Mouse (Mus musculus): ENCODE results near the gene Zfp511. TPM values are rescaled to one million over a fixed set of nuclear protein-coding genes. Genes with fewer than 3 reads are reported as not detected.

The Zfp511 gene
- polyA plus RNA-seq, 1 experiment from 2014 or later: 39.8 TPM

DNA sequence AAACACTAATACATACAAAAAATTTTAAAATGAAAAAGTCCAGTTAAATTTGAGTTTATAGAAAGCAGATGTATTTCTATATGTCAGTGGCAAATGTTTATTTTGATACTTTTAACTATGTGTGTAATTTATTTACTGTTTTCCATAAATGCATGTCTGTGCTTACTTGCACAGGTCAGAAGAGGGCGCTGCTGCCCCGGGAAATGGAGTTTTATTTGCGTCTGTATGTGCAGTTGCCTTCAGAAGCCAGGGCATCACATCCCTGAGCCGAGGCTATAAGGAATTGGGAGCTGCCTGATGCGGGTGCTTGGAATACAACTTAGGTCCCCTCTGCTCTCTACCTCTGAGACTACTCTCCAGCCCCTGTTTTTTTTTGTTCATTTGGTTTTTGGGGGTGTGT, 42.5 kb downstream of the Zfp511 start:
- no peak overlapping the region for H3K4me3 ChIP-seq (ENCODE audit: low read length)
- WGBS: 4% methylated on average over 5 of the region's 5 CpGs
- ATAC-seq (ENCODE audit: low read depth): no peak
- no peak overlapping the region for H3K27ac ChIP-seq (ENCODE audit: low read length)
- H3K4me1 ChIP-seq (replicated peaks; ENCODE audit: control insufficient read depth, insufficient read depth, low read length): no peaks in the 10 kb centered on the region; the same call in 1 of the 2 replicates
- H3K27me3 ChIP-seq (ENCODE audit: control insufficient read depth, insufficient read depth, low read depth, low read length): peaks cover 39% of the 10 kb centered on the region
- no peak overlapping the region for H3K9ac ChIP-seq (ENCODE audit: low read length)
- no peak overlapping the region for H3K4me2 ChIP-seq (ENCODE audit: low read depth, low read length)
- no peaks in the 10 kb centered on the region for H3K9me3 ChIP-seq (ENCODE audit: control insufficient read depth, low read length)
- no peaks in the 10 kb centered on the region for H3K36me3 ChIP-seq (ENCODE audit: control insufficient read depth, insufficient read depth, low read length)

DNA sequence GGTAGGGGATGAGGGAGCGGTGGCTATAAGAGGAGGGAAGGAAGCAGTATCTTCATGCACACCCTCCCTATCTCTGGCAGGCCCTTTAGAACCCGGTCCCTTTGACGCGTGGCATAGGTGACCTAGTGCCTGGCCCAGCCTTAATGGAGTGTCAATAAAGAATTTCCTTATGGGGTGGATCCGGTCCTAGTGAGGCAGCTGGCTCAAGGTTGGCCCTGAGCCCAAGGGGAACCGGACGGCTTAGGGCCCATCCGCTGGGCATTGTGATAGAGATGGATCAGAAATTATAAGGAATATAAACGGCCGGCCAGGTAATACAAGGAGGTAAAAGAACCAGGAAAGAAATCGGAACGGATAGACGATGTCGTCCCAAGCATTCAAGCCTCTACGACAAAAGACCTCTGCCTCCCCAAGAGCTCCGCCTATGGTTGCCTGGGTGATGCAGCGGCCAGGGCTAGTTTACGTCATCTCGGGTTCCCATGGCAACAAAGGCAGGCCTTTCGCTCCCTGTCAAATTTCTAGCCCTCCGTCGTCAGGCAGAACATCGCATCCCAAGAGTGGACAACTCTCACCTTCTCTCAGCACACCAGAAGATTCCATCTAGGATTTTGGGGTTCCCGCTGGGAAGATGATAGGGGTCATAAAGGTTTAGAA, 44.4 kb downstream of the Zfp511 start:
- WGBS: 3% methylated on average over 24 of the region's 24 CpGs
- H3K36me3 ChIP-seq (ENCODE audit: control insufficient read depth, insufficient read depth, low read length): no peaks in the 10 kb centered on the region
- no peaks in the 10 kb centered on the region for H3K9me3 ChIP-seq (ENCODE audit: control insufficient read depth, low read length)
- peaks cover 39% of the 10 kb centered on the region for H3K27me3 ChIP-seq (ENCODE audit: control insufficient read depth, insufficient read depth, low read depth, low read length)
- H3K9ac ChIP-seq (ENCODE audit: low read length): no peak overlapping the region
- H3K4me2 ChIP-seq (ENCODE audit: low read depth, low read length): peak overlapping the region; percentile 37
- no peak overlapping the region for H3K27ac ChIP-seq (ENCODE audit: low read length)
- peak; percentile 77 for ATAC-seq (ENCODE audit: low read depth)
- peak overlapping the region; percentile 17 for H3K4me3 ChIP-seq (ENCODE audit: low read length)
- H3K4me1 ChIP-seq (replicated peaks; ENCODE audit: control insufficient read depth, insufficient read depth, low read length): no peaks in the 10 kb centered on the region; the same call in 1 of the 2 replicates

DNA sequence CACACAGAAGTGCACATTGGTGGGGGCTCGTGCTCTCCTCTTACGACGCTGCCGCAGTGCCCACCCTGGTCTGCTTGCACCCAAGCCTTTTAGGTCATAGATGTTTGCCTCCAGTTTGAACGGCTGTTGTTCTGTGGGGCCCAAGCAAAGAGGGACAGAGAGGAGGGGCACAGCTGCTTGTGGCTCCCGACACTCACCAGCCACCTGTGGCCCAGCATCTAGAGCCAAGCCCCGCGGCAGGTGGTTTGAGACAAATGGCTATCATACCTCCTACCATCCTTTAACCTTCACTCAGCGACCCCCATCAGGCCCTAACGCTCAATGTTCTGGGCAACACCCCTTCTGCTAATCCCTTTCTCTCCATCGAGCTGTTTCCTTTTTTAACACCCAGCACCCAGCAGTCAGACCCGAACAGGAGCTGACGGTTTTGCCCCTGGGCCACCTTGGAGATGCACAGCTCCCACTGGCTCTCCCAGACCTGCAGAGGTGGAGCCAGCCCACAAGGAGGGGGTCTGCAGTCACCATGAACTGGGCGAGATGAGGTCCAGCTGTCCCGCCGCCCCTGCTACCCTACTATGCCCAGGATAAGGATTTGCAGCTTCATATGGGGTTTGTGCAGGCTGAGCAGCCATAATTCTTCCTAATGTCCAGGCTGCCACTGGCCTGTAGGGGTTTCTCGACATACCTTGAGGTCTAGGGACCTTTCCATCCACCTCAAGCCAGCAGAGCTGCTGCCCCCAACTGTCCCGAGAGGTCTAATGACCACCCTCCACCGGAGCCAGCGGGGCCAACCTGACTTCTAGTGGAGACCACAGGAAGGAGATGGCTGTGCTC, 45.4 kb downstream of the Zfp511 start:
- H3K9me3 ChIP-seq (ENCODE audit: control insufficient read depth, low read length): no peaks in the 10 kb centered on the region
- WGBS: 18% methylated on average over 20 of the region's 20 CpGs
- H3K4me1 ChIP-seq (replicated peaks; ENCODE audit: control insufficient read depth, insufficient read depth, low read length): no peaks in the 10 kb centered on the region; the same call in 1 of the 2 replicates
- H3K27ac ChIP-seq (ENCODE audit: low read length): no peak overlapping the region
- no peak overlapping the region for H3K9ac ChIP-seq (ENCODE audit: low read length)
- ATAC-seq (ENCODE audit: low read depth): no peak
- H3K36me3 ChIP-seq (ENCODE audit: control insufficient read depth, insufficient read depth, low read length): no peaks in the 10 kb centered on the region
- no peak overlapping the region for H3K4me3 ChIP-seq (ENCODE audit: low read length)
- no peak overlapping the region for H3K4me2 ChIP-seq (ENCODE audit: low read depth, low read length)
- peaks cover 39% of the 10 kb centered on the region for H3K27me3 ChIP-seq (ENCODE audit: control insufficient read depth, insufficient read depth, low read depth, low read length)

DNA sequence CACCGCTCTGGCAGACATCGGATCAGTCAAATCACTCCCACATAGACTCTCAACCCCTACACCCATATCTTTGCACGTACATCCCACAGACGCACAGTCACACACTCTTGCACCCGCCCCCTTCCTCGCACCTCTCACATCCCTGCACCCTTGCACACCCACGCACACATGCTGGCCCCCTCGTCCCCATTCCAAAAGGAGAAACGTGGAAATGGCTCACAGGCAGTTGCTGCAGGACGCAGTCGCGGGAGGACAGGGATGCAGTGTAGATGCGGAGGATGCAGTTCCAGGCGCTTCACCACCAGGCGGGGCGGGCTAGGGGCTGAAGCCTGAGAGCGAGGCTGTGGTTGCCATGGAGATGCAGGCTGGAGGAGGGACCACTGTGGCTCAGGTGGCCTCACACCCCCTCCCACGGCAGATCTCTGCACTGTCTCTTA, 46.1 kb downstream of the Zfp511 start, which contains the start of gene Caly:
Caly (minus strand) TSS at position 307 of the 437 bp plus-strand sequence.
- Histone ChIP-seq H3K36me3 (ENCODE audit: control insufficient read depth, insufficient read depth, low read length) (no peaks in the 10 kb centered on the region), H3K4me2 (ENCODE audit: low read depth, low read length) (no peak within 1 kb of the TSS), H3K27me3 (ENCODE audit: control insufficient read depth, insufficient read depth, low read depth, low read length) (peaks cover 39% of the 10 kb centered on the region), H3K9me3 (ENCODE audit: control insufficient read depth, low read length) (no peaks in the 10 kb centered on the region), H3K4me1 (replicated peaks; ENCODE audit: control insufficient read depth, insufficient read depth, low read length) (no peaks in the 10 kb centered on the region; the same call in 1 of the 2 replicates), H3K27ac (ENCODE audit: low read length) (no peak within 1 kb of the TSS), H3K9ac (ENCODE audit: low read length) (no peak within 1 kb of the TSS), H3K4me3 (ENCODE audit: low read length) (no peak within 1 kb of the TSS)
- ATAC-seq (ENCODE audit: low read depth): no peak
- WGBS: 4% methylated on average over 18 of the region's 18 CpGs

Small RNA genes within 50 kb of the gene (microRNA-seq; reads per million reads assigned to microRNA genes)
- not detected for gene Mir7062

Other genes starting within 250 kb of the Zfp511 start
- gene Adgra1, start 202.2 kb upstream of the Zfp511 start, polyA plus RNA-seq (2015; fragmentation: Nextera tagmentation; extraction: Ambion mirVana): 0.70 TPM in 1 of 2 replicates, not detected in the other
- gene Kndc1, start 141.7 kb upstream of the Zfp511 start, polyA plus RNA-seq (2015; fragmentation: Nextera tagmentation; extraction: Ambion mirVana): 1.1 and 1.8 TPM in 2 replicates
- gene Utf1, start 92.6 kb upstream of the Zfp511 start, polyA plus RNA-seq (2015; fragmentation: Nextera tagmentation; extraction: Ambion mirVana): 0.13 and 0.63 TPM in 2 replicates
- 4.1 and 6.2 TPM in 2 replicates for gene 6430531B16Rik, start 57.6 kb upstream of the Zfp511 start, polyA plus RNA-seq (2015; fragmentation: Nextera tagmentation; extraction: Ambion mirVana)
- 1.9 and 3.1 TPM in 2 replicates for gene Adam8, start 43.8 kb upstream of the Zfp511 start, polyA plus RNA-seq (2015; fragmentation: Nextera tagmentation; extraction: Ambion mirVana)
- 50.5 and 50.6 TPM in 2 replicates for gene Tubgcp2, start 278 bp downstream of the Zfp511 start, polyA plus RNA-seq (2015; fragmentation: Nextera tagmentation; extraction: Ambion mirVana)
- gene Msx3, start 12.7 kb downstream of the Zfp511 start, polyA plus RNA-seq (2015; fragmentation: Nextera tagmentation; extraction: Ambion mirVana): not detected in 2 replicates
- 0.63 and 1.6 TPM in 2 replicates for gene Caly, start 46.2 kb downstream of the Zfp511 start, polyA plus RNA-seq (2015; fragmentation: Nextera tagmentation; extraction: Ambion mirVana)
- gene Prap1, start 57.0 kb downstream of the Zfp511 start, polyA plus RNA-seq (2015; fragmentation: Nextera tagmentation; extraction: Ambion mirVana): 0.49 TPM in 1 of 2 replicates, not detected in the other
- gene Fuom, start 66.0 kb downstream of the Zfp511 start, polyA plus RNA-seq (2015; fragmentation: Nextera tagmentation; extraction: Ambion mirVana): 18.6 and 21.4 TPM in 2 replicates
- gene Paox, start 79.4 kb downstream of the Zfp511 start, polyA plus RNA-seq (2015; fragmentation: Nextera tagmentation; extraction: Ambion mirVana): 19.9 and 21.3 TPM in 2 replicates
- gene Echs1, start 80.1 kb downstream of the Zfp511 start, polyA plus RNA-seq (2015; fragmentation: Nextera tagmentation; extraction: Ambion mirVana): 141 and 148 TPM in 2 replicates
- gene Mtg1, start 101.2 kb downstream of the Zfp511 start, polyA plus RNA-seq (2015; fragmentation: Nextera tagmentation; extraction: Ambion mirVana): 20.7 and 24.8 TPM in 2 replicates
- 0.25 and 0.41 TPM in 2 replicates for gene Sprn, start 118.5 kb downstream of the Zfp511 start, polyA plus RNA-seq (2015; fragmentation: Nextera tagmentation; extraction: Ambion mirVana)
- gene Olfr522, start 128.4 kb downstream of the Zfp511 start, polyA plus RNA-seq (2015; fragmentation: Nextera tagmentation; extraction: Ambion mirVana): not detected in 2 replicates
- not detected in 2 replicates for gene Olfr523, start 136.8 kb downstream of the Zfp511 start, polyA plus RNA-seq (2015; fragmentation: Nextera tagmentation; extraction: Ambion mirVana)
- 0.05 and 0.08 TPM in 2 replicates for gene Olfr524, start 169.6 kb downstream of the Zfp511 start, polyA plus RNA-seq (2015; fragmentation: Nextera tagmentation; extraction: Ambion mirVana)
- gene Cd163l1, start 181.9 kb downstream of the Zfp511 start, polyA plus RNA-seq (2015; fragmentation: Nextera tagmentation; extraction: Ambion mirVana): 0.59 and 2.3 TPM in 2 replicates
- gene 5830411N06Rik, start 210.9 kb downstream of the Zfp511 start, polyA plus RNA-seq (2015; fragmentation: Nextera tagmentation; extraction: Ambion mirVana): 0.06 TPM in 1 of 2 replicates, not detected in the other